Mouse (Mus musculus) liver, embryonic 12.5 days (tissue): ENCODE measurements around the gene Tcstv3. TPM values are rescaled to one million over a fixed set of nuclear protein-coding genes. Genes with fewer than 3 reads are reported as not detected.
"Not testable (repeated sequence)": the region's sequence is repeated elsewhere in the genome, so short reads cannot be mapped to it uniquely, and the experiment has no call there.

Experiments
- ATAC-seq: fragments of 200-750 bp; cut with Nextera tagmentation; 2 replicates; pipeline ENCODE4 v1.8.0; 2017; ENCODE audit warnings: moderate number of reproducible peaks, mild to moderate bottlenecking, moderate library complexity
- H3K27ac ChIP-seq: fragments of 300-500 bp; sonication (generic); 2 replicates; pipeline ENCODE4 v1.5.1; 2016; ENCODE audit warnings: mild to moderate bottlenecking
- H3K27me3 ChIP-seq: fragments of 300-500 bp; sonication (generic); replicated peaks from 2 replicates; pipeline ENCODE4 v1.6.1; 2016; ENCODE audit warnings: mild to moderate bottlenecking, moderate library complexity
- H3K36me3 ChIP-seq: fragments of 300-500 bp; sonication (generic); 2 replicates; pipeline ENCODE4 v1.6.1; 2016; ENCODE audit warnings: mild to moderate bottlenecking, moderate library complexity
- H3K4me1 ChIP-seq: fragments of 300-500 bp; sonication (generic); 2 replicates; pipeline ENCODE4 v1.6.1; 2016
- H3K4me2 ChIP-seq: fragments of 300-500 bp; sonication (generic); 2 replicates; pipeline ENCODE4 v1.6.1; 2016; ENCODE audit warnings: mild to moderate bottlenecking, moderate library complexity
- H3K4me3 ChIP-seq: fragments of 300-500 bp; sonication (generic); 2 replicates; pipeline ENCODE4 v1.5.1; 2016; ENCODE audit warnings: mild to moderate bottlenecking, moderate library complexity
- H3K9ac ChIP-seq: fragments of 300-500 bp; sonication (generic); 2 replicates; pipeline ENCODE4 v1.6.1; 2016; ENCODE audit warnings: mild to moderate bottlenecking, moderate library complexity
- H3K9me3 ChIP-seq: fragments of 300-500 bp; sonication (generic); replicated peaks from 2 replicates; pipeline ENCODE4 v1.6.1; 2016; ENCODE audit warnings: mild to moderate bottlenecking, moderate library complexity
- whole genome bisulfite sequencing: fragments of 180-500 bp; shearing (Covaris S2); methylation state at CpG from one replicate; pipeline ENCODE4 v1.1.7; 2016; ENCODE audit not compliant: insufficient replicate concordance; 5-methylcytosine and 5-hydroxymethylcytosine counted together
- polyA plus RNA-seq: library from polyadenylated mRNA; unstranded; fragments of >200 nt; fragmentation: Nextera tagmentation; extraction: Ambion mirVana; gene quantifications from 2 replicates; pipeline ENCODE4 v1.2.1, GENCODE M21; 2016

The Tcstv3 gene
- not detected in 2 replicates for polyA plus RNA-seq

DNA sequence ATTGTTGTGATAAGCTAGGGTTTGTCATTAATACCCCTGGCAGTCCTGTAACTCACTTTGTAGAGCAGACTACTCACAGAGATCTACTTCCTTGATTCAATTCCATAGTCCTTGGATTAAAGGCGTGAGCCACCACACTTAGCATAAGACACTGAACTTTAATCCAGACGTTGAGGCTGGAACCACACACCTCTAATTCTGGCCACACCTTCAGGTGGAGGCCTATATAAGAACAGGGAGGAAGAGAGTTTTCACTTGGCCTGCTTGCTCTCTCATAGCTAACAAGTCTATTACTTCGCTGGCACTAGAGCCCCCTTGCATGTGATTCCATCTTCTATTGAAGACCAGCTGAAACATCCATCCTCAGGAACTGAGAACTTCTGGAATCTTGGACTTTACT is at the start of gene Tcstv3:
Gene Tcstv3 (plus strand): TSS at position 301 of the 400 bp plus-strand sequence.
- H3K4me1 ChIP-seq, H3K4me2 ChIP-seq, H3K27me3 ChIP-seq, H3K9me3 ChIP-seq, ATAC-seq, H3K9ac ChIP-seq, H3K4me3 ChIP-seq, H3K36me3 ChIP-seq, H3K27ac ChIP-seq: not testable (repeated sequence)
- 34% methylated on average over 3 of the region's 3 CpGs for WGBS

- H3K27ac ChIP-seq, H3K9ac ChIP-seq, ATAC-seq, H3K27me3 ChIP-seq, H3K9me3 ChIP-seq, H3K4me1 ChIP-seq, H3K4me3 ChIP-seq, H3K4me2 ChIP-seq, H3K36me3 ChIP-seq: not testable (repeated sequence)
- 21% methylated on average over 2 of the region's 2 CpGs for WGBS
Observed at GRCm38 (mm10) chr13:120277837-120278236, 38.8 kb upstream of the Tcstv3 start.

- no peak overlapping the region for H3K4me2 ChIP-seq
- no peaks in the 10 kb centered on the region for H3K9me3 ChIP-seq
- H3K27ac ChIP-seq, result no peak overlapping the region
- H3K27me3 ChIP-seq, result no peaks in the 10 kb centered on the region
- 74% methylated on average over 9 of the region's 9 CpGs for WGBS
- H3K36me3 ChIP-seq, result no peaks in the 10 kb centered on the region
- H3K9ac ChIP-seq, result no peak overlapping the region
- no peak overlapping the region for H3K4me3 ChIP-seq
- ATAC-seq, result no peak
- H3K4me1 ChIP-seq, result no peaks in the 10 kb centered on the region
Observed at GRCm38 (mm10) chr13:120278784-120279183, 37.9 kb upstream of the Tcstv3 start.

DNA sequence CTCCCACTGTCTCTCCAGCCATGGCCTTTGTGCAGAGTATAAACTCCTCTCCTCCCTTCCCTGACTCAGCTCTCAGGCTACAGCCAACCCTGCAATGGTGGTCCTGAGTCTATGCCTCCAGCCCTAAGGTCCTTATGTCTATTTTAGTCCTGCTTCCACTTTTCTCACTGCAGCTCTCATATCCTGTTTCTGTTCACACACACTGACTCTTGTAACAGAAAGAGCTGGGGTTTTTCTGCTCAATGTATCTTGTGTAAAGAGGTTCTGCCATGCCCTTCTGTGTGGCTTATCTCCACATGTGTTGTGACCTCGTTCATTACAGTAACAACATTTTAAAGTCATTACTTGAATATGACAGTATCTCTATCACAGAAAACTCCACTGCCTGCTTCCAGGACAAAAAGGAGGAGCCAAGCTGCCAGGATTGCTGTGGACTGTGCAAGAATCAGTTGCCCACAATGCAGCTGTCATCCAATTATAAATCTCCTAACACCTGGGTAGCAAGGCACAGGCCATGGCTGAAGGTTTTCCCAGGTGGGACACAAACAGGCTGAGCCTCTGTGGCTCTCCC is 17.3 kb upstream of the Tcstv3 start:
- Histone ChIP-seq H3K9me3 (no peaks in the 10 kb centered on the region), H3K36me3 (no peaks in the 10 kb centered on the region), H3K27ac (no peak overlapping the region), H3K9ac (no peak overlapping the region), H3K4me2 (no peak overlapping the region), H3K27me3 (no peaks in the 10 kb centered on the region), H3K4me1 (no peaks in the 10 kb centered on the region), H3K4me3 (no peak overlapping the region)
- no peak for ATAC-seq
- WGBS, result 30% methylated on average over 1 of the region's 1 CpGs

- H3K9ac ChIP-seq, result no peak within 1 kb of the TSS
- no peaks in the 10 kb centered on the region for H3K9me3 ChIP-seq
- no peaks in the 10 kb centered on the region for H3K27me3 ChIP-seq
- 30% methylated on average over 2 of the region's 2 CpGs for WGBS
- no peak within 1 kb of the TSS for H3K4me3 ChIP-seq
- no peak within 1 kb of the TSS for H3K27ac ChIP-seq
- H3K36me3 ChIP-seq, result no peaks in the 10 kb centered on the region
- ATAC-seq, result no peak
- no peak within 1 kb of the TSS for H3K4me2 ChIP-seq
- H3K4me1 ChIP-seq, result no peaks in the 10 kb centered on the region
Observed at GRCm38 (mm10) chr13:120299991-120300442, 16.7 kb upstream of the Tcstv3 start, which contains the start of gene BC147527. TSS of gene BC147527 (plus strand) at chr13:120300392.

DNA sequence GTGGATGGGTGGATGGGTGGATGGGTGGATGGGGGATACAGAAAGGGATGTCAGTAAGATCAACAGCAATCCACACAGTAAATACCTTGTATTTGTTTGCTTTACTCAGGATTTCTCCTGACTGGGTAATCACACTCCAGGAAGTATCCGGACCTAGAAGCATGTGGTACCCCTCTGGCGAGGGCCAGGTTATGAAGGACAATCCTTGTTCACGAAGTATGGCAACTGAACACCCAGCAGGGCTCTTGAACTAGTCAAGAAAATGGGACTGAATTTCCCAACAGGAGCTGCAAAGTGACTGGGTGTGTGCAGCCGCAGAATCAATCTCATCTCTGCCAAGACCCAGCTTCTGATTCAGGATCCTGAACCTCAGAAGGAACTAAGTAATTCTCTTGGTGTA is 15.8 kb upstream of the Tcstv3 start:
- no peaks in the 10 kb centered on the region for H3K36me3 ChIP-seq

DNA sequence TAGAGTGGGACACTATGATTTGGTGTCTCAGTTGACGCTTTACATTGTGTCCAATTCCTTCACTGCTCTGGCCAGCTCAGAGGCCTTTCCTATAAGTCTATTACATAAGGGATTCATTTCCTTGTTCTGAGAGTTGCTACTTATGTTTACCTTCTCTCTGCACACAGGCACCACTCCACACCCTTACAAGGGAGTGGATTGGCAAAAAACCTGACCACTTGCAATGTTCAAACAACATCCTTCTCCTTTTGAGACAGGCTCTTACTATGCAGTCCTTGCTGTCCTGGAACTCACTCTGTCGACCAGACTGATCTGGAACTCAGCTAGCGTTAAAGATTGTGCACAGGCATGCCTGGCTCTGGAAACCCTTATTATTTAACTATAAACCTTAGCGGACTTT is 5.9 kb upstream of the Tcstv3 start:
- Histone ChIP-seq H3K4me1 (no peaks in the 10 kb centered on the region), H3K9me3 (no peaks in the 10 kb centered on the region), H3K27me3 (0 out of 2 replicates have a peak, but pooled peaks cover 4% of the 10 kb centered on the region), H3K36me3 (no peaks in the 10 kb centered on the region), H3K4me3 (no peak overlapping the region), H3K9ac (no peak overlapping the region), H3K27ac (no peak overlapping the region), H3K4me2 (no peak overlapping the region)
- 62% methylated on average over 4 of the region's 4 CpGs for WGBS
- ATAC-seq, result no peak

More for the DNA sequence above, 15.8 kb upstream of the Tcstv3 start:
- ATAC-seq, result no peak
- Histone ChIP-seq H3K27ac (no peak overlapping the region), H3K4me2 (no peak overlapping the region), H3K4me3 (no peak overlapping the region), H3K9ac (no peak overlapping the region), H3K4me1 (no peaks in the 10 kb centered on the region), H3K9me3 (no peaks in the 10 kb centered on the region), H3K27me3 (no peaks in the 10 kb centered on the region)
- 60% methylated on average over 4 of the region's 4 CpGs for WGBS

- Histone ChIP-seq H3K4me2 (no peak overlapping the region), H3K36me3 (no peaks in the 10 kb centered on the region), H3K27me3 (0 out of 2 replicates have a peak, but pooled peaks cover 4% of the 10 kb centered on the region), H3K27ac (no peak overlapping the region), H3K4me1 (no peaks in the 10 kb centered on the region), H3K9me3 (no peaks in the 10 kb centered on the region), H3K4me3 (no peak overlapping the region), H3K9ac (no peak overlapping the region)
- ATAC-seq, result no peak
- WGBS, result 31% methylated on average over 14 of the region's 14 CpGs
Observed at GRCm38 (mm10) chr13:120313584-120313983, 3.1 kb upstream of the Tcstv3 start.

- Histone ChIP-seq H3K27ac (no peak overlapping the region), H3K27me3 (no peaks in the 10 kb centered on the region), H3K36me3 (no peaks in the 10 kb centered on the region), H3K4me1 (no peaks in the 10 kb centered on the region), H3K9me3 (no peaks in the 10 kb centered on the region), H3K9ac (no peak overlapping the region), H3K4me2 (no peak overlapping the region), H3K4me3 (no peak overlapping the region)
- no peak for ATAC-seq
- 48% methylated on average over 3 of the region's 3 CpGs for WGBS
Observed at GRCm38 (mm10) chr13:120320183-120320582, 3.5 kb downstream of the Tcstv3 start.

GRCm38 (mm10) chr13:120320721-120321120 is 4.0 kb downstream of the Tcstv3 start:
- Histone ChIP-seq H3K4me2 (no peak overlapping the region), H3K9me3 (no peaks in the 10 kb centered on the region), H3K4me3 (no peak overlapping the region), H3K4me1 (no peaks in the 10 kb centered on the region), H3K9ac (no peak overlapping the region), H3K36me3 (no peaks in the 10 kb centered on the region), H3K27me3 (no peaks in the 10 kb centered on the region), H3K27ac (no peak overlapping the region)
- 55% methylated on average over 1 of the region's 1 CpGs for WGBS
- no peak for ATAC-seq

Other genes with a start within 250 kb of the Tcstv3 start
- not detected in 2 replicates for gene Gm20767, start 176.6 kb upstream of the Tcstv3 start, polyA plus RNA-seq
- gene Gm21818, start 144.4 kb upstream of the Tcstv3 start, polyA plus RNA-seq, result not detected in 2 replicates
- gene Gm21762, start 100.9 kb upstream of the Tcstv3 start, polyA plus RNA-seq, result not detected in 2 replicates
- not detected in 2 replicates for gene Gm21731, start 77.8 kb upstream of the Tcstv3 start, polyA plus RNA-seq
- gene AF067061, start 53.8 kb upstream of the Tcstv3 start, polyA plus RNA-seq, result not detected in 2 replicates
- gene BC147527, start 16.5 kb upstream of the Tcstv3 start, polyA plus RNA-seq, result 0.33 and 0.43 TPM in 2 replicates